Mouse (Mus musculus): ENCODE results near the gene Lhx4.

DNA sequence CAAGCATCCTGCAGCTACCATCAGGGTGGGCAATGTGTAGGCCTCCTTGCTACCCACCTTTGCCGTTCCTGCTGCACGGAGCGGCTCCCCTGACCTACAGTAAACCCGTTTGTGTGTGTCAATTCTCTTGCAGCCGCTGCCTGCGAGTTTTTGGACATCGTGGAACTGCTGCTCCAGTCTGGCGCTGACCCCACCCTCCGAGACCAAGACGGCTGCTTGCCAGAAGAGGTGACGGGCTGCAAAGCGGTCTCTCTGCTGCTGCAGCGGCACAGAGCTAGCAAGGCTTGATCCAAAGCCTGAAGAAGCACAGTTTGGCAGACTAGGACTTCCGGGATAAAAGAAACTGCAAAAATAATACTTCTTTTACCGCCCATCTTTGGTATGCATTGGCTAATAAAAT, 64.7 kb downstream of the Lhx4 start:
- TF ChIP-seq POLR2A (IDR thresholded peaks at IDR 0.05; ENCODE audit: borderline replicate concordance, insufficient read depth, low read length) (no peak), CTCF (IDR thresholded peaks at IDR 0.05; ENCODE audit: borderline replicate concordance, insufficient read depth, low read depth, low read length) (no peak)

Data from cerebellum, adult 2 months (tissue).